Mouse (Mus musculus) stomach, embryonic 16.5 days (tissue): ENCODE data around the gene Ltv1. TPM values are rescaled to one million over a fixed set of nuclear protein-coding genes. Genes with fewer than 3 reads are reported as not detected.
"Not testable (repeated sequence)": the region's sequence is repeated elsewhere in the genome, so short reads cannot be mapped to it uniquely, and the experiment has no call there.

Experiments used
- ATAC-seq: fragments of 200-750 bp; cut with Nextera tagmentation; 2 replicates; pipeline ENCODE4 v1.8.0; 2017; ENCODE audit warnings: moderate number of reproducible peaks, moderate TSS enrichment; ENCODE audit not compliant: insufficient read depth, low FRiP score
- H3K27ac ChIP-seq: fragments of 300-500 bp; sonication (generic); 2 replicates; pipeline ENCODE4 v1.5.1; 2014; ENCODE audit warnings: low read length
- H3K27me3 ChIP-seq: fragments of 300-500 bp; sonication (generic); 2 replicates; pipeline ENCODE4 v1.6.1; 2014; ENCODE audit warnings: low read length, control low read depth, mixed read lengths; ENCODE audit not compliant: control insufficient read depth, insufficient read depth
- H3K36me3 ChIP-seq: fragments of 300-500 bp; sonication (generic); 2 replicates; pipeline ENCODE4 v1.6.1; 2014; ENCODE audit warnings: low read length; ENCODE audit not compliant: control insufficient read depth, insufficient read depth
- H3K4me1 ChIP-seq: fragments of 300-500 bp; sonication (generic); 2 replicates; pipeline ENCODE4 v1.6.1; 2014; ENCODE audit warnings: low read length, control low read depth, mixed read lengths; ENCODE audit not compliant: control insufficient read depth, insufficient read depth
- H3K4me2 ChIP-seq: fragments of 300-500 bp; sonication (generic); 2 replicates; pipeline ENCODE4 v1.6.1; 2014; ENCODE audit warnings: low read depth, low read length, mixed read lengths
- H3K4me3 ChIP-seq: fragments of 300-500 bp; sonication (generic); replicated peaks from 2 replicates; pipeline ENCODE4 v1.5.1; 2014; ENCODE audit warnings: mild to moderate bottlenecking, low read length
- H3K9ac ChIP-seq: fragments of 300-500 bp; sonication (generic); 2 replicates; pipeline ENCODE4 v1.6.1; 2014; ENCODE audit warnings: low read length
- H3K9me3 ChIP-seq: fragments of 300-500 bp; sonication (generic); replicated peaks from 2 replicates; pipeline ENCODE4 v1.6.1; 2016; ENCODE audit warnings: low read length, control low read depth; ENCODE audit not compliant: control insufficient read depth
- WGBS: fragments of 180-500 bp; shearing (Covaris S2); extraction: QIAGEN DNeasy Blood & Tissue Kit; methylation state at CpG from one replicate; pipeline ENCODE4 v1.1.7; 2014; 5-methylcytosine and 5-hydroxymethylcytosine counted together
- polyA plus RNA-seq: library from polyadenylated mRNA; unstranded; fragments of >200 nt; fragmentation: Nextera tagmentation; extraction: Ambion mirVana; gene quantifications from 2 replicates; pipeline ENCODE4 v1.2.1, GENCODE M21; 2015

The Ltv1 gene
- polyA plus RNA-seq, 1 experiment from 2014 or later: 77.5 TPM

DNA sequence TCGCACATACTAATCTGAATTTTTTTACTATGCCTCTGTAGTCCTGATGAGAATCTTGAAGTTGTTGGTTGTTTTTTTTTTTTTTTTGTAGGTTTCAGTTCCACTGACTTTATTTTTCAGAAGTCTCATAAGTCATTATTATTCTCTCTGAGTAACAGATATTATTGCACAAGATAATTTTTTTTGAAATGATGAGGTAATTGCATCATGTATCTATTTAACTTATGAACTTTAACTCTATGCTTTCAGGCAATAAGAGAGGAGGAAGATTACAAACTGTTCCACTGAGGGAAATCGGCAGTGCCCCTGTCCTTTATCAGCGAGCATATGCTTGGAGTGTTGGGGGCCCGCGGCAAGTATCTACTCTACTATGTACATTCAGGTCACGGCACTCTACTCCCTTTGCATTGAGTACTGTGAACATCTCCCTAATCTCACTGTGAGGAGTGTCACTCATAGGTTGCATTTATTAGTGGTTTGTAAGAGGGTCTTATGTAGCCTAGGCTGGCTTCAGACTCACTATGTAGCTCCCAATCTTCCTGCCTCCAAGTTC, 8.8 kb upstream of the Ltv1 start:
- WGBS: 93% methylated on average over 6 of the region's 6 CpGs
- no peak for ATAC-seq
- no peak overlapping the region for H3K4me2 ChIP-seq
- H3K9ac ChIP-seq: no peak overlapping the region
- no peaks in the 10 kb centered on the region for H3K27me3 ChIP-seq
- no peak overlapping the region for H3K27ac ChIP-seq
- no peaks in the 10 kb centered on the region; the same call in 1 of the 2 replicates for H3K9me3 ChIP-seq
- peaks cover 4% of the 10 kb centered on the region; the same call in 1 of the 2 replicates for H3K4me1 ChIP-seq
- H3K36me3 ChIP-seq: no peaks in the 10 kb centered on the region
- no peak overlapping the region for H3K4me3 ChIP-seq

DNA sequence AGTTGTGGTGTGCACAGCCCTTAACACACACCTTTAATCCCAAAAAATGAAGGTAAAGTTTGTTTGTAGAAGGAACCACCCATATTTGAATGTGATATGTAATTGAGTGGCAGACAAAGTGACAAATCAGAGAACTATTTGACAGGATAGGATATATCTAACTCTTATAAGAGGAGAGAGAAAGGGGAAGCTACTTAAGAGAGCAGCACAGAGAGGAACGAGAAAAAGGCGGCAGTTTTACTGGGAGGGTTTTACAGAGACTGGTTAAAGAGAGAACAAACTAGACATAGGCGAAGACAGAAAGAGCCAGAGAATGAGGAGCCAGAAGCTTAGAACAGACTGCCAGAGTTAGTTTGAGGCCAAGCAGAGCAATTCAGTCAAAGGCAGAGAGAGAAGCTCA, 7.9 kb upstream of the Ltv1 start:
- ATAC-seq: no peak
- 88% methylated on average over 3 of the region's 3 CpGs for WGBS
- Histone ChIP-seq H3K4me3 (no peak overlapping the region), H3K36me3 (no peaks in the 10 kb centered on the region), H3K9ac (no peak overlapping the region), H3K4me1 (peaks cover 5% of the 10 kb centered on the region; the same call in 1 of the 2 replicates), H3K27me3 (no peaks in the 10 kb centered on the region), H3K27ac (no peak overlapping the region), H3K4me2 (no peak overlapping the region), H3K9me3 (no peaks in the 10 kb centered on the region; the same call in 1 of the 2 replicates)

DNA sequence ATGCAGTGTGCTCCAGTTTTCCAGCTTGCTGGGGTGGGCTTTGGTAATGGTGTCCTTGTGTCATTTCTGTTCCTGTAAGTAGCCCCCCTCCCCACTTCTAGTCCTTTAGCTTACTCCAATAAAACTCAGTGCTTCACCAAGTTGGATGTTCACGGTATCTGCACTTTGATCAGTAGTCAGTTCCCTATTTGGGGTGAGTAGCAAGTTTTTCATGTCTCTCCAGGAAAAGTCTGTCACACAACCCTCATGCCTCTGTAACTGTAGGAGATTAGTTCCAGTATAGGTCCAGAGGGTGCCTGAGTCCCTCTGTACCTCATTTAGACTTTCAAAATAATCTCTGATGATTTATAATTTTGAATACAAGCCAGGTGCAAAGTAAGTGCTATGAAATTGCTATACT, 6.3 kb upstream of the Ltv1 start:
- peaks cover 5% of the 10 kb centered on the region; the same call in 1 of the 2 replicates for H3K4me1 ChIP-seq
- no peak for ATAC-seq
- 74% methylated on average over 1 of the region's 1 CpGs for WGBS
- no peaks in the 10 kb centered on the region for H3K27me3 ChIP-seq
- H3K9me3 ChIP-seq: no peaks in the 10 kb centered on the region; the same call in 1 of the 2 replicates
- H3K27ac ChIP-seq: no peak overlapping the region
- no peak overlapping the region for H3K9ac ChIP-seq
- H3K4me2 ChIP-seq: no peak overlapping the region
- H3K36me3 ChIP-seq: no peaks in the 10 kb centered on the region
- H3K4me3 ChIP-seq: no peak overlapping the region

DNA sequence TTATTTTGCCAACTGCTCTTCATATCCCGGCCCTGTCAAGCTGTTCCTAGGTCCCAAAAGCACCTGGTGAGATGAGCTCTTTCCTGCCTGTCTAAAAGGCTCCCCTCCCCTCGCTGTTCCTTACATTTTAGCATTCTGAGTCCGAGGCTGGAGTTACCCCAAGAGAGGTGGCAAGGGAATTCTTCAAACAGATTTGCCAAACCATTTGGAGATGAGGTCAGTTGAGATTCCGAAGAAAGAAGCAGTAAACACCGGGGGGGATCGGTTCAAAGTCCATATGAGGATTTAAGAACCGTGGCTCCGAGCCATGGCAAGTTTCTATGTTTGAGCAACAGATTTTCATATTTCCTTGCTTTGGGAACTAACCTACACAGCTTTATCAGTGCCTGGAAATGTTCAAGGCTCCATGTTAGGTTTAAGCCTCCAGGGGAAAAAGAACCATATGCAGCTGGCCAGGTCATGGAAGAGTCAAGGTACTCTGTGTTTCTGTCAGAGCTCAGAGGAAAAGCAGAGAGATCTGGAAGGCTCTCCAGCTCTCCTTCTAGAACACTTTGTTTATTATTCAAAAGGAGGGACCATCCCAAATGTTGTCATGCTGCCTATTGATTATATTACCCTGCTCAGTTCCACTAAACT, 4.0 kb upstream of the Ltv1 start:
- Histone ChIP-seq H3K36me3 (no peaks in the 10 kb centered on the region), H3K4me3 (no peak overlapping the region), H3K27me3 (no peaks in the 10 kb centered on the region), H3K9me3 (no peaks in the 10 kb centered on the region; the same call in 1 of the 2 replicates), H3K9ac (no peak overlapping the region), H3K4me2 (no peak overlapping the region), H3K27ac (peak overlapping the region; percentile 64), H3K4me1 (peaks cover 10% of the 10 kb centered on the region)
- no peak for ATAC-seq
- WGBS: 63% methylated on average over 8 of the region's 8 CpGs

DNA sequence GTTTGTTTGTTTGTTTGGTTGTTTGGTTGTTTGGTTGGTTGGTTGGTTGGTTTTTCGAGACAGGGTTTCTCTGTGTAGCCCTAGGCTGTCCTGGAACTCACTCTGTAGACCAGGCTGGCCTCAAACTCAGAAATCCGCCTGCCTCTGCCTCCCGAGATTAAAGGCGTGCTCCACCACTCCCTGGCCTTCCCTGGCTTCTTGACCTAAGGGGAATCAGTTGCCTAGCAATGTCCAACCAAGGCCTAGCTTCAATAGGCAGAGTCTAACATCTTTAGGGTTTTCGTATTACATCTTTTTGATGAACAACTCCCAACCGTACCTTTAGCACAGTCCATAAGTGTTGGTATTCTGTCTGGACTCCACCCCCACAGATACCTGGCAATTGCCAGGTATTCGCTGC, 528 bp upstream of the Ltv1 start:
- H3K4me3 ChIP-seq: peak overlapping the region; percentile 97
- peak overlapping the region; percentile 75; the same call in 1 of the 2 replicates for H3K4me2 ChIP-seq
- WGBS: 84% methylated on average over 7 of the region's 7 CpGs
- H3K4me1 ChIP-seq: peaks cover 15% of the 10 kb centered on the region
- not testable (repeated sequence) for H3K9me3 ChIP-seq, H3K27me3 ChIP-seq, H3K27ac ChIP-seq, ATAC-seq, H3K36me3 ChIP-seq, H3K9ac ChIP-seq

DNA sequence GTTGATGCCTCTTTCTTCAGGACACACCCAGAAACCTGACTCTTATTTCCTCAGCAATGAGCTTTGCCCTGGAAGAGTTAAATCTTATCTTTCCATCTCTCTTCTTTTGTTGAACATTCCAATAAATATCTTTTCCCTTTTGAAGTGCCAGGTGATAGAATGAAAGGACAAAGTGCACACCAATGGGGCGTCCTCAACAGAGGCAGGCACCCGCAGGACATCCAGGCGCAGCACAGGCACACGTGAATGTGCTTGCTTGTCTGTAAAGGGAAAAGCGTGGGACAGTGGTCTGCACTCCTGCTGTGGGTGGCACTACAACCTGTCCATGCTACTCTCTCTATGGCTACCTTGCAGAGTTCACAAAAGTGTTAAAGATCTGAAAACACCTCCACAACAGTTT, 3.1 kb downstream of the Ltv1 start:
- 70% methylated on average over 5 of the region's 5 CpGs for WGBS
- H3K36me3 ChIP-seq: peaks cover 4% of the 10 kb centered on the region
- no peaks in the 10 kb centered on the region for H3K27me3 ChIP-seq
- H3K4me2 ChIP-seq: no peak overlapping the region
- H3K4me3 ChIP-seq: no peak overlapping the region
- H3K9me3 ChIP-seq: no peaks in the 10 kb centered on the region
- no peak overlapping the region for H3K9ac ChIP-seq
- peak overlapping the region; percentile 2; the same call in 1 of the 2 replicates for H3K27ac ChIP-seq
- peaks cover 10% of the 10 kb centered on the region for H3K4me1 ChIP-seq
- no peak for ATAC-seq

DNA sequence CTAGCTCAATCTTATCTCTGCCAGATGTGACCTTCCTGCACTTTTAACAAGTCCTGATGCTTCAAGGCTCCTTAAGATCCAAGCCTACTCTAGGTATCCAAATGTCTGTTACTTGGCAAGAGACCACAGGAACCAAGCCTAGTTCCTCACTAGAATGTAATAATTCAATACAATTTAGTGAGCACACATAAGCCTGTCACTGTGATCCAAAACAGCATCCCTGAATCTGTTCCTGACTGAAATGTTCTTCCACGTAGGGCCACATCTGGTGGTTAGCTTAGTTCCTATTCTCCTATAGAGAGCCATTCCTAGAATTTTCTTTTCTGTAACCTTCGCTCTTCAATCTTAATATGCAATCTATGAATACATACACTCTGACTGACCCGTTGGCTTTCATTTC, 6.2 kb downstream of the Ltv1 start:
- peaks cover 12% of the 10 kb centered on the region for H3K36me3 ChIP-seq
- 59% methylated on average over 3 of the region's 3 CpGs for WGBS
- no peak overlapping the region for H3K4me2 ChIP-seq
- no peak overlapping the region for H3K9ac ChIP-seq
- H3K4me3 ChIP-seq: no peak overlapping the region
- no peaks in the 10 kb centered on the region for H3K9me3 ChIP-seq
- H3K27ac ChIP-seq: peak overlapping the region; percentile 7; the same call in 1 of the 2 replicates
- H3K27me3 ChIP-seq: no peaks in the 10 kb centered on the region
- peaks cover 3% of the 10 kb centered on the region; the same call in 1 of the 2 replicates for H3K4me1 ChIP-seq
- peak; percentile 63; the same call in 1 of the 2 replicates for ATAC-seq

DNA sequence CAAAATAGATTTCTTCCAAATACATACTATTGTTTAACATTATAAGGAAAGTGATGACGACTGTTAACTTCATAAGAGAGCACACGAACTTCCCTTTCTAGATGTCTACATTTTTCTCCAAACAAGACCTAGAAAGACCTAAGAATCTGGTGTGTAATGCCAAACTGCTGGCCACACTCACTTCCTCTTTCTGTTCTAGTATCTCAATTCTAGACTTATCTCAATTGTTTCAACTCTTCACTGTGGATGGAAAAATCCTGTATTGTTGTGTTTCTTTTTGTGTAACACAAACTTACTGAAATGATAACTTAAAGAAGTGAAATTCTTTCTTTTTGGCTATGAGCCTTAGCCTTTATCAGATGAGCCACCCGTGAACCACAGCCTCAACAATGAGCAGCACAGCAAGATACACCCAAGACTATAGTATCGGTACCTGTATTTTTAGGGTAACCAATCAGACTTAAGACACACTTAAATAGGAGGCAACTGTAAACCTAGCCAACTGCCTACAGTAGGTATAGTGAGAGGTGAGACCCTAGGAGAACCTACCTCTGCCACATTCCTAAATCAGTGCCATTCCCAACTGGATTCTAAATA, 8.7 kb downstream of the Ltv1 start:
- 84% methylated on average over 4 of the region's 4 CpGs for WGBS
- Histone ChIP-seq H3K27me3 (no peaks in the 10 kb centered on the region), H3K27ac (no peak overlapping the region), H3K4me3 (no peak overlapping the region), H3K36me3 (peaks cover 26% of the 10 kb centered on the region), H3K4me1 (no peaks in the 10 kb centered on the region), H3K9ac (no peak overlapping the region), H3K9me3 (no peaks in the 10 kb centered on the region), H3K4me2 (no peak overlapping the region)
- ATAC-seq: no peak

DNA sequence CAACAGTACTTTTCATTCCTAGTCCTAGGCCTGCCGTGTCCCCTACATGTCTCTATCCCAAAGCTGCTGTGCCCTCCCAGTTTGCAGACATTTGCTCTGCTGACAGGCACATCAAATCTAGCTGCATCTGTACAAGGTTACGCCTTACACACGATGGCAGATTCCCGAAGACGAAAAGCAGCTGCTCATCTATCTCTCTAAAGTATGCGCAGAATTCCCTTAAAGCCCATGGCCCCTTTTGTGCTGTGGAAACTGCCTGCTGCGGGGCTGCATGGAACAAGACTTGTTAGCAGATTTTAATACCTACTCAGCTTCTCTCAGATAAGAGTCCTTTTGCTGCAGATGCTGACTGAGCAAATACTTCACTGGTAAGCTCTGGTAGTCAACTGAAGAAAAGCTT, 12.8 kb downstream of the Ltv1 start:
- H3K36me3 ChIP-seq: peaks cover 40% of the 10 kb centered on the region
- H3K4me3 ChIP-seq: no peak overlapping the region
- H3K27ac ChIP-seq: peak overlapping the region; percentile 53; the same call in 1 of the 2 replicates
- H3K9ac ChIP-seq: no peak overlapping the region
- ATAC-seq: no peak
- WGBS: 64% methylated on average over 7 of the region's 7 CpGs
- no peaks in the 10 kb centered on the region for H3K27me3 ChIP-seq
- no peaks in the 10 kb centered on the region for H3K4me1 ChIP-seq
- no peak overlapping the region for H3K4me2 ChIP-seq
- no peaks in the 10 kb centered on the region for H3K9me3 ChIP-seq
